Mouse (Mus musculus) CD8-positive naive resting alpha-beta T cell, adult 2 months (primary cell): ENCODE data around the gene Srcin1.
A peak's percentile ranks its signal among the peaks of the same experiment; 100 is the strongest.

Experiments used
- DNase-seq, 2 experiments: peaks; one replicate each; pipeline ENCODE4 v3.0.0; 2022; ENCODE audit warnings: low read depth in 2 of 2, low spot score in 2 of 2

Srcin1 gene

GRCm38 (mm10) chr11:97556569-97557408 is 19.2 kb downstream of the Srcin1 start:
- peak; percentile 49 to 62 for DNase-seq

DNA sequence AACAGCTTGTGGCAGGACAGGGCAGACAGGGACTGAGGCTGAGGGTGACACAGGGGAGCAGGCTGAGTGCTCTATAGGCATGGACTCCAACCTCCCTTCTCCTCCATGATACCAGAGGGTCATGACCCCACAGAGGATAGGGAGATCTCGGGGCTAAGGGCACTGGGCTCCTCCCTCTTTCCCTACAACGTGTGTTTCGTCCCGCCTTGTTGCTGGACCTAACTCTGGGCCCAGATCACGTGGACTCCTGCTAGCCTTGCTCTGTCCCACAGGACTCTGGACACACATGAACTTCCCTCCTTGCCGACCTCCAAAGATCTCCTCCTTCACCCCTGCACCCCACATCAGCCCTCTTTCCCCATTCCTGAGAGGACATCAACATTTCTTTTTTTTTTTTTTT is 20.8 kb downstream of the Srcin1 start:
- no peak for DNase-seq

GRCm38 (mm10) chr11:97552151-97552550 is 23.8 kb downstream of the Srcin1 start:
- no peak for DNase-seq

DNA sequence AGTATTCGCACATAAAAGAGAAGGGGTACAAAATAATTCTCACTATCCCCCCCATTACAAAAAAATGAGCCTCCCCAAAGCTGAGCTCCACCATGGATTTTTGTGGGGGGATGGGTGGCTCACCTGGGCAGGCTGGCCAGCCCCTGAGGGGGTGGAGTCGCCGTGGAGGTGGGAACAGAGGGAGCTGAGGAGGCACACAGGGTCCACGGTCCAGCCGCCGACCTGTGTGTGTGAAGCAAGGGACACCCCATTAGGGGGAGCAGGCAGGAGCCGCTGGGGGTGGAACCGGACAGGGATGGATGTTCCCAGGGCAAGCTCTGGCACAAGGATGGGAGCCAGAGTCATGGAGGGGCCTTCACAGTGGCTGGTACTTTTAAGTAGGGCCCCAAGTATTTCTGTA is 27.2 kb downstream of the Srcin1 start:
- DNase-seq = no peak

- no peak for DNase-seq
Measured at GRCm38 (mm10) chr11:97547957-97548706, 27.9 kb downstream of the Srcin1 start.

DNA sequence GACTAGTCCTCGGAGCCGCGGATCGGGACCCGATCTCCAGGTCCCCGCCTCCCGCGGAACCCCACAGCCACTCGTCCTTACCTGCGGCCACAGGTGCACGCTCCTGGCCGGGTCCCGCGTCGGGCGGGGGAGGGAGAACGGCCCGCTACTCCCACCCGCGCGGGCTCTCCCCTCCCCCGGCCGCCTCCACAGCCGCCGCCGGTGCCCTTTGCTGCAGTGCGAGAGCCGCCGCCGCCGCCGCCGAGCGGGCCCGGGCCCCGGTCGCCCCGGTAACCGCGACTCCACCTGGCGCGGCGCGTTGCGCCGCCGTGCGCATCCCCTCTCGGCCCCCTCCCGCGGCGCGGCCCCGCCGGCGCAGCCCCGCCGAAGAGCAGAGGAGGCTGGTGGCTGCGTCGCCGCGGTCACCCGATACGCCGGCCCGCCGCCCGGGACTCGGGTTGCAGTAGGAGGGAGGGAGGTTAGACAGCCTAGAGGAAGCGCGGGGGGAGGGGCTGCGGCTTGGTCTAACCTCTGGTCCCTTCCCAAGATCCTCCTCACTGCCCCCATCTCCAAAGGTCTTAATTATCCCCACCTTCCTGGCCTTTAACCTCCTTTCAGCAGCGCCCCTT is 29.1 kb downstream of the Srcin1 start:
- DNase-seq = no peak

DNA sequence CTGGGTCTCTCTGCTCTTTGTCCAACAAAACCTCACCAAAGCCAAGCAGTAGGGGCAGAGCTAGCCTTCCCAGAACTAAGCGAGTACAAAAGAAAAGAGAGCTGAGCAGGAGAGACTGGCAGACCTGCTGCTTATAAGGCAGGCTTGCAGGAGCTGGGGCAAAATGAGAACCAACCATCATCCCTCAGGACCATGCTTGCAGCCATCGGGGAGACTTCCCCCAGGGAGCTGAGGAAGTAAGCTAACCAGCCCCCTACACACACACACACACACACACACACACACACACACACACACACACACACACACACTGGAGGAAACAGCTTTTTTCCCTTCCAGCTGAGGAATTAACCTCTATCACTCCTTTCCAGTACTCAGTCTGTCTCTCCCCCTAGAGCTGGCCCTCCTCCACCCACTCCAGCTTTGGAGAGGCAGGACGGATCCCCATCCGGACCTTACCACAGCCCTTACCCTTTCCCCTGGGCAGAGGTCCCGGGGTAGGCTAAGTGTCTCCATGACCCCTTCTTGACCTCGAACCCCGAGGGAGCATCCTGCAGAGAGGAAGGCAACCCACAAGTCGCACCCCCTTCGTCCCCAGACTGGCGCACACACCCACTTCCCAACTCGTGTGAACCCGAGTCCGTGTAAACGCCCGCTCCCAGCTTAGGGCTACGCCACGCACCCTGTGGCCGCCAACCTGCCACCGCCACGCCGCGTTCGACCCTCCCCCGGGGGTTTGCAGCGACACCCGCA is 30.0 kb downstream of the Srcin1 start:
- DNase-seq = no peak

- DNase-seq = no peak
Measured at GRCm38 (mm10) chr11:97543883-97544282, 32.1 kb downstream of the Srcin1 start.

DNA sequence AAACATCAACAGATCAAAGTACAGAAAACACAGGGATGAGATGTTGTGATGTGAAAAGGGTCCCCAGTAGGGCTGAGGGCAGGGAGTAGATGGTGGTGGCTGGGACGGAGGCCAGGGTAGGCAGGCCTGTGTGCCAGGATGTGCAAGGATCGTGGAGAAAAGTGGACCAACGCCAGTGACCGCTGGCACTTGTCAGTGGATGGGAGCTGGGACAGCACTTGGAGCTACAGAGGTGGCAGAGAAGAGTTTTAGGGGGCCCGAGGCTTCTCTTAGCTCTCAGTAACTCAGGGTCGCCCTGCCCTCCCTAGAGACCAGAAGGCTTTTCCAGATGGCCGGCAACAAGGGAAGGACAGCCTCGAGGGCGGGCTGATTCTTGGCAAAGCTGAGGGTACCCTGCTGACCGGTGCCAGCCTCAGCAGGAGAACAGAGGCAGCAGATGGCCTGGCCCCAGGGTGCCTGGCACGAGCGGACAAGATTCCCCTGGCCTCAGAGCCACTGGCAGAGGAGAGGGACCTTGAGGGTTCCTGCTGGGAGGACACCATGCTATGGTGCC is 32.7 kb downstream of the Srcin1 start:
- DNase-seq = no peak

- DNase-seq = no peak
Measured at GRCm38 (mm10) chr11:97542171-97543150, 33.5 kb downstream of the Srcin1 start.

GRCm38 (mm10) chr11:97540604-97541003 is 35.4 kb downstream of the Srcin1 start:
- no peak for DNase-seq

DNA sequence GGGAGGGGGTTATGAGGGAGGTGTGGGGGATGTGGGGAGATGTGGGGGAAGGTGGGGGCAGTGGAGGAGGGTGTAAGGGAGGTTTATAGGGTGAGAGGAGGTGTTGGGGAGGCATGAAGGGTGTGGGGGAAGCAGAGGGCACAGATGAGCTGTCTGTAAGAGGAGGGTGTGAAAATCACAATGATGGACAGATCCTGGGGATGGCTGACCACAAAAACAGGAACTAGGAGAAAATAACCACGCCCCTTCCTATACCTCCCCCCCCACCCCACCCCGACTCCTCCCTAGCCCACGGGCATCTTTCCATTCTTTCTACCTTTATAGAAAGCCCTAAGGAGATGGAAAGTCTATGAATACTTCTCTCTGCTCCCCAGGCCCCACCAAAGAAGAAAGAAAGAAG is 35.9 kb downstream of the Srcin1 start:
- DNase-seq = no peak

- no peak for DNase-seq
Measured at GRCm38 (mm10) chr11:97539622-97540021, 36.4 kb downstream of the Srcin1 start.

DNA sequence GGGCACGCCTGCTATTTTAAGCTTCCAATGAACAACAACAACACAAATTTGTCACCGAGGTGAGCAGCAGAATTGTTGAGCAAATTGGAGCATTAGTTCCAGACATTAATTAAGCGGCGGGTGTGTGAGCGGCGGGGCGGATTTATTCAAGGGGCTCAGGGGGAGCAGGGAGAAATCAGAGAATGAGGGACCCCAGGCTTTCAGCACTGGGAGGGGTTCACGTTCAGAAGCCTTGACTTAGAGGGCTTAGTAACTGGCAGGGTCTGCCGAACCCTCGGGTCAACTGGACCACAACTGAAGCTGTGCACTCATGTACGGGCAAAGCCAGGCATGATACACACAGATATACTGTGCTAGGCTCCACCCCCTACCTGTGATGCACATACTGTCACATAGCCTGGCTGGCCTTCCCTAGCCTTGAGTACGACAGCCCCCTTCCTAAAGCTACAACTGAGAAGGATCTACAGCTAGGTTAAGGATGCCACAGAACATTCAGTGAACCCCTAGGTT is 38.4 kb downstream of the Srcin1 start:
- no peak for DNase-seq

DNA sequence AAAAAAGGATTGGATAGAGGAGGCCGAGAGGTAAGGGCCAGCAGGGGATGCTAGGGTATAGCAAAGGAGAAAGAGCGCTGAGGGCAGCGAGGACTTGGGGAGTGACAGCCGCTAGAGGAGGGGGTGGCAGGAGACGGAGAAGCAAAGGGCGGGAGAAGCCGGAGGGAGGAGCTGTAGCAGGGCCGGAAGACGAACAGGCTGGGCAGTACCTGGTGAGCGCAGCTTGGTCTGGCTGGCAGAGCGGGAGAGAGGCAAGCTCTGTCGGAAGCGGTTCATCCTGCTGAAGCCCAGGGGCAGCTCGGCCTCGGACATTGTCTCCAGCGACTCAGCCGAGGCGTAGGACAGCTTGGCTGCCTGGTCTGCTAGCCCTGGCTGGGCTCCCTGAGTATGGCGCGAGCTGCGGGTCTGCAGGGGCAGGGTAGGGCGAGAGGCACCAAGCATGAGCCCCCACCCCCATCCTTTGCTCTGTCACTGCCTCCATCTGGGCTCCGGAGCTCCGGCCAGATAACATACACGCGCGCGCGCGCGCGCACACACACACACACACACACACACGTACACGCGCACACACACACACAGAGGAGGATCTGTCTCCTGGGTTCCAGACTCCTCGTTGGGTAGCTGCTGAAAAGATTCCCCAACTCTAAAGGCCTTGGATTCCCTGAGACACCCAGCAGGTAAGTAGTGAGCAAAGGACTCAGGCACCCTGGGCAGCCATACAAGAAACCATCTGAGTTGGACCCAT is 39.0 kb downstream of the Srcin1 start:
- no peak for DNase-seq

GRCm38 (mm10) chr11:97536083-97536747 is 39.8 kb downstream of the Srcin1 start:
- DNase-seq = no peak

- no peak for DNase-seq
Measured at GRCm38 (mm10) chr11:97535660-97536059, 40.3 kb downstream of the Srcin1 start.

- DNase-seq = no peak
Measured at GRCm38 (mm10) chr11:97535308-97535630, 40.7 kb downstream of the Srcin1 start.
